In genomic region chr6:133984666-133985355, GRCm38 (mm10) we compare ENCODE assay signal across 8 mouse cellular contexts. TPM values are rescaled to one million over a fixed set of nuclear protein-coding genes. Genes with fewer than 3 reads are reported as not detected.
DNase-seq lines count a peak whose midpoint lies in the region; ATAC-seq lines count a peak whose summit lies in the region.

No protein-coding gene starts in this region.

- no peak overlapping the region for H3K4me3 ChIP-seq in heart, embryonic 16.5 days (ENCODE audit: low read length)
- H3K4me3 ChIP-seq in limb, embryonic 12.5 days (replicated peaks) = no peak overlapping the region

- H3K27ac ChIP-seq in heart, embryonic 16.5 days (ENCODE audit: low read length) = no peak overlapping the region
- H3K27ac ChIP-seq in limb, embryonic 12.5 days = 0 out of 2 replicates have a peak overlapping the region, but pooled peaks have one; percentile 3

- WGBS in heart, embryonic 16.5 days = 34% methylated on average over 16 of the region's 16 CpGs
- WGBS in limb, embryonic 12.5 days = 31% methylated on average over 16 of the region's 16 CpGs

- H3K4me1 ChIP-seq in heart, embryonic 16.5 days (ENCODE audit: control insufficient read depth, insufficient read depth, low read length) = peaks cover 3% of the 10 kb centered on the region; the same call in 1 of the 2 replicates
- H3K4me1 ChIP-seq in limb, embryonic 12.5 days (replicated peaks) = no peaks in the 10 kb centered on the region; the same call in 1 of the 2 replicates

- H3K27me3 ChIP-seq in heart, embryonic 16.5 days (ENCODE audit: control insufficient read depth, insufficient read depth, low read length) = no peaks in the 10 kb centered on the region
- no peaks in the 10 kb centered on the region for H3K27me3 ChIP-seq in limb, embryonic 12.5 days

- intact Hi-C loops in left cerebral cortex, postnatal 4 days (cut with DNase I) = no loop called here

- H3K4me2 ChIP-seq in heart, embryonic 16.5 days (ENCODE audit: low read depth, low read length) = peak overlapping the region; percentile 19; the same call in 1 of the 2 replicates
- peak overlapping the region; percentile 20; the same call in 1 of the 2 replicates for H3K4me2 ChIP-seq in limb, embryonic 12.5 days

- H3K9ac ChIP-seq in heart, embryonic 16.5 days (ENCODE audit: low read length) = no peak overlapping the region
- H3K9ac ChIP-seq in limb, embryonic 12.5 days (replicated peaks) = no peak overlapping the region

- no peaks in the 10 kb centered on the region for H3K9me3 ChIP-seq in heart, embryonic 16.5 days (replicated peaks; ENCODE audit: control insufficient read depth, low read length)
- H3K9me3 ChIP-seq in limb, embryonic 12.5 days = no peaks in the 10 kb centered on the region

- no peaks in the 10 kb centered on the region for H3K36me3 ChIP-seq in heart, embryonic 16.5 days (ENCODE audit: control insufficient read depth, insufficient read depth)
- H3K36me3 ChIP-seq in limb, embryonic 12.5 days = no peaks in the 10 kb centered on the region

- no peak for ATAC-seq in heart, embryonic 16.5 days (replicated peaks; ENCODE audit: extremely low read depth, insufficient read depth, low FRiP score)
- ATAC-seq in limb, embryonic 12.5 days (ENCODE audit: insufficient number of reproducible peaks, insufficient read depth, low FRiP score, low TSS enrichment, low read depth) = no peak
- ATAC-seq in activated CD4-positive, CD25-positive, alpha-beta regulatory T cell, adult 4 months = no peak

- DNase-seq in adrenal gland, adult (ENCODE audit: inconsistent age in 2 of 2, low spot score in 1 of 2) = peak; percentile 6 to 37
- DNase-seq in adrenal gland, postnatal 4 days (ENCODE audit: low spot score in 2 of 2) = no peak
- DNase-seq in Muller cell, postnatal 12 days (ENCODE audit: inconsistent ontology term) = peak; percentile 32
- no peak for DNase-seq in gastrocnemius, postnatal 10 days
- no peak for DNase-seq in left cerebral cortex, postnatal 4 days

RNA-seq across cellular contexts. Expression of gene Etv6, which starts 50.7 kb away (rescaled TPM):
- 10 to 100 TPM; 47.8 TPM for total RNA-seq in adrenal gland, postnatal 4 days (2021)
- 10.5 and 12.3 TPM in 2 replicates for polyA plus RNA-seq in heart, embryonic 16.5 days (2015; fragmentation: Nextera tagmentation; extraction: Ambion mirVana)
- polyA plus RNA-seq in limb, embryonic 12.5 days (2016; fragmentation: Nextera tagmentation; extraction: Ambion mirVana) = 16.3 and 17.8 TPM in 2 replicates
- 10 to 100 TPM; 12.9 to 14.0 TPM for total RNA-seq in gastrocnemius, postnatal 10 days (2021)
- 10 to 100 TPM; 18.8 to 27.2 TPM for total RNA-seq in left cerebral cortex, postnatal 4 days (2021)
- polyA plus RNA-seq in activated CD4-positive, CD25-positive, alpha-beta regulatory T cell, adult 4 months (2017; shearing (Covaris generic)) = 1 to 10 TPM; 9.0 to 10.0 TPM

Comparison
In these comparisons a context has a peak if more than half of its experiments do, and no peak if none do; other contexts are left out.
1. DNase-seq: peak in adrenal gland, adult (2 of 2) and Muller cell, postnatal 12 days (single experiment); none in adrenal gland, postnatal 4 days (0 of 2), gastrocnemius, postnatal 10 days (single experiment) and left cerebral cortex, postnatal 4 days (single experiment).